Mouse (Mus musculus): ENCODE measurements around the gene Fam166b. TPM values are rescaled to one million over a fixed set of nuclear protein-coding genes. Genes with fewer than 3 reads are reported as not detected.

Gene Fam166b
- polyA plus RNA-seq, 1 experiment from 2014 or later = 0.22 TPM

DNA sequence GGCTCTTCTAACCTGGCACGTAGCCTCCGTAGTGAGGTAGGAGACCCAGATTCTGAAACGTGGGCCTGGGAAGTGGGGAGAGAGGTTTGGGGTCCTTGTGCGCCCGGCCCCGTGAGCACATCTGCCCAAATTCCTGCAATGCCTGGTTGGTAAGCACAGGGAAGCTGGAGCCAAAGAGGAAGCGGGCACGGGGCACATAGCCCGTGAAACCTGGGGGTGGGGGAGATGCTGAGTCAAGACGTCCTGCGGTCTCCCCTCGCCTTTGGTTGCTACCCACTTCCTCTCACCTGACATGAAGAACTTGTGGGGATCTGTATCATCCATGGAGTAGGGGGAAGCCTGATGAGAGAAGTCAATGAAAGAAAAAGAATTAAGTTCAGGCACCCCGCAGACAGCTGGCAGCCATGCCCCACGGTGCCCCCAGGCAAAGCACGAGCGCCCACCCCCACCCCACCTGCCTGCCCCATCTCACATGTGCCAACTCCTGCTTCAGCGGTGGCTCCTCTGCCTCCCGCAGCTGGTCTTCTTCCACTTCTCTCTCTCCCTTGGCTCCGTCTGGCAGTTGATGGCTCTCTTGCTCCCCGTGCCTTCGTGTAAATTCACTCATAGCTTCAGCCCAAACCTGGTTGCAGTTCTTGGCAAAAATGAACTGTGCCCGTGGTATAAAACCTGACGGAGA lies 1.3 kb downstream of the Fam166b start:
- peaks cover 22% of the 10 kb centered on the region for H3K36me3 ChIP-seq
- no peaks in the 10 kb centered on the region for H3K9me3 ChIP-seq
- peaks cover 28% of the 10 kb centered on the region for H3K4me1 ChIP-seq
- no peak overlapping the region for H3K4me3 ChIP-seq (replicated peaks)
- no peak overlapping the region for H3K4me2 ChIP-seq
- H3K9ac ChIP-seq = no peak overlapping the region
- no peak overlapping the region for H3K27ac ChIP-seq
- no peak for ATAC-seq (ENCODE audit: insufficient read depth, low FRiP score, low read depth)
- 38% methylated on average over 23 of the region's 23 CpGs for WGBS
- peaks cover 17% of the 10 kb centered on the region for H3K27me3 ChIP-seq (replicated peaks)

DNA sequence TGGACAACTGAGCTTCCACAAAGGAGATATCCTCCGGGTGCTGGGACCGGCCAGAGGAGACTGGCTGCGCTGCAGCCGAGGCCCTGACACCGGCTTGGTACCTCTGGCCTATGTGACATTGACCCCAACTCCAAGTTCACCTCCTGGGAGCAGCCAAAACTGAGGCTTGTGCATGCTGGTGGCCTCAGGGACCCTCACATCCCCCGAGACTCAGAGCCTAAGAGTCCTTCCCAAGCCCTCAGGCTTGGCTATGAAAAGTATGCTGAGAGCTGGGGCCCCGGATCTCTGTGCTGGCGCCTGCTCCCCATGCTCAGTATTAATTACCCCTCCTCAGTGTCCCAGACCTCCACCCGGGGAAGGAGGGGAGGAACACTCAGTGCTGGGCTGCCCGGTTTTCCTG lies 2.4 kb downstream of the Fam166b start:
- H3K4me3 ChIP-seq (replicated peaks) = no peak overlapping the region
- H3K4me1 ChIP-seq = peaks cover 28% of the 10 kb centered on the region
- peaks cover 30% of the 10 kb centered on the region for H3K36me3 ChIP-seq
- no peak overlapping the region for H3K9ac ChIP-seq
- H3K27me3 ChIP-seq (replicated peaks) = peaks cover 17% of the 10 kb centered on the region
- no peak for ATAC-seq (ENCODE audit: insufficient read depth, low FRiP score, low read depth)
- no peak overlapping the region for H3K4me2 ChIP-seq
- WGBS = 66% methylated on average over 10 of the region's 10 CpGs
- no peaks in the 10 kb centered on the region for H3K9me3 ChIP-seq
- no peak overlapping the region for H3K27ac ChIP-seq

DNA sequence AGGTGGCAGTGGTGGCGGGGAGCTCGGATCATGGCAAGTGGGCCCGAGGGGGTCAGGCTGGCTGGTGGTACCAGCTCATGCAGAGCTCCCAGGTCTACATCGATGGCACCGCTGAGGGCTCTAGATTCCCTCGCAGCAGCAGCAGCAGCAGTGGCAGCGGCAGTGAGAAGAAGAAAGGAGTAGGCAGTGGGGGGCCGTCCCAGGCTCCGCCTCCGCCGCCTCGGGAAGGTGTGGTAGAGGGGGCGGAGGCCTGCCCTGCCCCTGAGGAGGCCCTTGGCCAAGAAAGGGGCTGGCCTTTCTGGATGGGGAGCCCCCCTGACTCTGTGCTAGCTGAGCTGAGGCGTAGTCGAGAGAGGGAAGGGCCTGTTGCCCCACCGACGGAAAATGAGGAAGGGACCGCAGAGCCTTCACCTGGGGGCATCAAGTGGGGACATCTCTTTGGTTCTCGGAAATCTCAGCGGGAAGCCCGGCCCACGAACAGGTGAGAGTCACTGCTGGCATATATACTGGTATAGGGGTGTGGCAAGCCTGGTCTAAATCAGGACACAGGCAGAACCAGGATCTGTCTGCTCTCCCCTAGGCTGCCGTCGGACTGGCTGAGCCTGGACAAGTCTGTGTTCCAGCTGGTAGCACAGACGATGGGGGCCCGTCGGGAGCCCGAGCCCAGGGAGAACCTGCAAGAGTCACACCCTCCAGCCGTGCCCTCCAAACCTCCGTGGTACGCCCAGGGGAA lies 3.1 kb downstream of the Fam166b start:
- H3K4me3 ChIP-seq (replicated peaks) = peak overlapping the region; percentile 10; the same call in 1 of the 2 replicates
- peaks cover 17% of the 10 kb centered on the region for H3K27me3 ChIP-seq (replicated peaks)
- H3K4me2 ChIP-seq = peak overlapping the region; percentile 46
- H3K36me3 ChIP-seq = peaks cover 30% of the 10 kb centered on the region
- H3K9me3 ChIP-seq = no peaks in the 10 kb centered on the region
- H3K4me1 ChIP-seq = peaks cover 28% of the 10 kb centered on the region
- peak; percentile 50; the same call in 1 of the 2 replicates for ATAC-seq (ENCODE audit: insufficient read depth, low FRiP score, low read depth)
- no peak overlapping the region for H3K27ac ChIP-seq
- 36% methylated on average over 31 of the region's 31 CpGs for WGBS
- no peak overlapping the region for H3K9ac ChIP-seq

DNA sequence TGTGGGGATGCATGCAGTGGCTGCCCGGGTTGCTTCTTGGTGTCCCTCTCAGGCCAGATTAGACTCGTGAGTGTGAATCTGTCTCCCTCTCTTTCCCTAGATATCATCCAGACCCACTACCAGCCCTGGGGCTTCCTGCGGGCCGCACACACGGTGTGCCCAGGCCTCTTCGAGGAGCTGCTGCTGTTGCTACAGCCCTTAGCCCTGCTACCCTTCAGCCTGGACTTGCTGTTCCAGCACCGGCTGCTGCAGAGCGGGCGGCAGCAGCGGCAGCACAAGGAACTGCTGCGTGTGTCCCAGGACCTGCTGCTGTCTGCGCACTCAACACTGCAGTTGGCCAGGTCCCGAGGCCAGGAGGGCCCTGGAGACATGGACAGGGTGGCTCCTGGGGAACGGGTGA lies 3.7 kb downstream of the Fam166b start:
- Histone ChIP-seq H3K4me1 (peaks cover 28% of the 10 kb centered on the region), H3K27ac (no peak overlapping the region), H3K27me3 (replicated peaks) (peaks cover 17% of the 10 kb centered on the region), H3K9ac (no peak overlapping the region), H3K36me3 (peaks cover 30% of the 10 kb centered on the region), H3K4me3 (replicated peaks) (peak overlapping the region; percentile 10; the same call in 1 of the 2 replicates), H3K4me2 (peak overlapping the region; percentile 46), H3K9me3 (no peaks in the 10 kb centered on the region)
- no peak for ATAC-seq (ENCODE audit: insufficient read depth, low FRiP score, low read depth)
- WGBS = 41% methylated on average over 14 of the region's 14 CpGs

DNA sequence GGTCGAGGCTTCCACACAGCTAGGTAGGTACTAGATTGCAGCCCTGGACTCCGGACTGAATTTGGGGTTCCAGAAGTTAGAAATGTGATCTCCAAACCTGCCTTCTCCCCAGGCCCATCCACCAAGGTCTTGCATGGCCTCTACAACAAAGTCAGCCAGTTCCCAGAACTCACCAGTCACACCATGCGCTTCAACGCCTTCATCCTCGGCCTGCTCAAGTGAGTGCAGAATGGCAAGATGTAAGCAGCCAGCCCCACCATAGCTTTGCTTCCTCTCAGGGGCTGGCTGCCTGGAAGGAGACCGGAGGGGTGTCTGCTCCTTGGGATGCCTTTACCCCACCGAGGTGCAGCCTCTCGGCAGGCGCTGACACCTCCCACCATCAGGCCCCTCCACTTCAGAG lies 4.9 kb downstream of the Fam166b start:
- WGBS = 76% methylated on average over 9 of the region's 9 CpGs
- Histone ChIP-seq H3K9me3 (no peaks in the 10 kb centered on the region), H3K27ac (no peak overlapping the region), H3K27me3 (replicated peaks) (peaks cover 17% of the 10 kb centered on the region), H3K9ac (no peak overlapping the region), H3K4me2 (no peak overlapping the region), H3K4me1 (peaks cover 29% of the 10 kb centered on the region), H3K4me3 (replicated peaks) (no peak overlapping the region), H3K36me3 (peaks cover 30% of the 10 kb centered on the region)
- no peak for ATAC-seq (ENCODE audit: insufficient read depth, low FRiP score, low read depth)

DNA sequence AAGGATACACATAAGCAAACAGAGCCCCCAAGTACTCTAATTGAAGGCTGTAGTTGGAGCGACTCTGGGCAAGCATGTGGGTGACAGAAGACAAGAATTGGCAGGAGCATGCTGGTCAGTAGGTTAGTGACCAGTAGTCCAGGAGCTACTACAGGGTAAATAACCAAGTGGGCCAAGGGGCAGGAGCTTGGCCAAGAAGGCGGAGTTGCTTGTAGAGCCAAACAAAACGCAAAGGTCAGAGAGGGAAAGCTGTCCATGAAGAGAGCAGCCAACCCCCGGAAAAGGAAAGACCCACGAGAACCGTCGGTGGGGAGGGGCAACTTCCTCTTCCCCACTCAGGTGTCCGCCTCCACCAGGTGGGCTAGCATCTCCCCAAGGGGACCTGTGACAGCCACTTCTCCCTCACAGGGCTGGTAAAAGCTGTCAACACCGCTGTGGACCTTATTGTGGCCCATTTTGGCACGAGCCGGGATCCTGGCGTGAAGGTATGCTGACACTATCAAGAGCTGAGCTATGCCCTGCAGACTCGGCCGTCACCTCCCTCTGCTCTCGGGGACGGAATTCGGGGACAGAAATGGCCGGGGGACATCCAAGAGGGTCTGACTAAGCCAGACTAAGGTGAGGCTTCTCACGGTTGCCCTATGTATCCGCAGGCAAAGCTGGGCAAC lies 5.5 kb downstream of the Fam166b start:
- Histone ChIP-seq H3K4me1 (peaks cover 23% of the 10 kb centered on the region), H3K27ac (no peak overlapping the region), H3K4me3 (replicated peaks) (no peak overlapping the region), H3K9ac (no peak overlapping the region), H3K4me2 (no peak overlapping the region), H3K27me3 (replicated peaks) (peaks cover 17% of the 10 kb centered on the region), H3K36me3 (peaks cover 30% of the 10 kb centered on the region), H3K9me3 (no peaks in the 10 kb centered on the region)
- 85% methylated on average over 20 of the region's 20 CpGs for WGBS
- ATAC-seq (ENCODE audit: insufficient read depth, low FRiP score, low read depth) = no peak

DNA sequence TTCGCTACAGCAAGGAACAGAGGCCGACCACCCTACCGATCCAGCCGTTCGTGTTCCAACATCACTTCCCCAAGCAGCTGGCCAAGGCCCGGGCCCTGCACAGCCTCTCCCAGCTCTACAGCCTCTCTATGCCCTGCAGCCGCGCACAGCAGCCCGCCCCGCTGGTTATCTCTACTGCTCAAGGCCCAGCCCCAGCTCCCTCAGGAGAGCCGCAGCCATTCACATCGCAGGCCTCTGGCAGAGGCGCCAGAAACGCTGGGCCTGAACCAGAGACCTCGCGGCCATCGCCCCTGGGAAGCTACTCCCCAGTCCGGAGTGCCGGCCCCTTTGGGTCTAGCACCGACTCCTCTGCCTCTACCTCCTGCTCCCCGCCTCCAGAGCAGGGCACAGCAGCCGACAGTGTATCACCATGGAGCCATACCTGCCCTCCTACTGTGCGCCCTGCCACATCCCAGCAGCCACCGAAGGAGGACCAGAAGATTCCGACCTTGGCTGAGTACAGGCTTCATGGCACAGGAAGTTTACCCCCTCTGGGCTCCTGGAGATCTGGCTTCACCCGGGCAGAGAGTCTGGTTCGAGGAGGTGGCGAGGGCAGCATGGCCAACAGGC lies 7.2 kb downstream of the Fam166b start:
- H3K9me3 ChIP-seq = no peaks in the 10 kb centered on the region
- H3K36me3 ChIP-seq = peaks cover 32% of the 10 kb centered on the region
- H3K4me1 ChIP-seq = peaks cover 13% of the 10 kb centered on the region
- no peak overlapping the region for H3K27ac ChIP-seq
- H3K4me3 ChIP-seq (replicated peaks) = no peak overlapping the region
- no peak for ATAC-seq (ENCODE audit: insufficient read depth, low FRiP score, low read depth)
- H3K4me2 ChIP-seq = no peak overlapping the region
- H3K9ac ChIP-seq = no peak overlapping the region
- 73% methylated on average over 28 of the region's 28 CpGs for WGBS
- H3K27me3 ChIP-seq (replicated peaks) = peaks cover 8% of the 10 kb centered on the region

DNA sequence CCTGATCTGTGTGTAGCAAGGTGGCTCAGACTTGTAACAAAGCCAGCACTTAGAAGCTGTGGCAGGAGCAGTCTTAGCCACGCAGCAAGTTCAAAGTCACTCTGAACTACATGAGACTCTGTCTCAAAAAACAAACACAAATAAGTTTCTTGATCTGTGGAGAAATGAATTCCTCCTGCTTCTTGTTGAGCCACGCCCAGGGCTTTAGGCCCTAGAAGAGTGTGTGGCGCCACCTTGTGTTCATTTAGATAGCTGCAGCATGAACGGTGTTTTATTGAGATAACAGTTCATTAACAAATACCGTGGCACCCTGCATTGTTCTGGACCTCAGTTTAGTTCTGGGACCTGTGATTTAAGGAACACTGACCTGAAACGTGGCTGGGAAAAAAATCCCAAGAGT lies 8.6 kb downstream of the Fam166b start:
- H3K36me3 ChIP-seq = peaks cover 45% of the 10 kb centered on the region
- H3K4me2 ChIP-seq = no peak overlapping the region
- no peak for ATAC-seq (ENCODE audit: insufficient read depth, low FRiP score, low read depth)
- H3K4me1 ChIP-seq = peaks cover 8% of the 10 kb centered on the region; the same call in 1 of the 2 replicates
- H3K9me3 ChIP-seq = no peaks in the 10 kb centered on the region
- no peak overlapping the region for H3K9ac ChIP-seq
- no peak overlapping the region for H3K4me3 ChIP-seq (replicated peaks)
- WGBS = 4% methylated on average over 6 of the region's 6 CpGs
- 0 out of 2 replicates have a peak overlapping the region, but pooled peaks have one; percentile 21 for H3K27ac ChIP-seq
- H3K27me3 ChIP-seq (replicated peaks) = no peaks in the 10 kb centered on the region

DNA sequence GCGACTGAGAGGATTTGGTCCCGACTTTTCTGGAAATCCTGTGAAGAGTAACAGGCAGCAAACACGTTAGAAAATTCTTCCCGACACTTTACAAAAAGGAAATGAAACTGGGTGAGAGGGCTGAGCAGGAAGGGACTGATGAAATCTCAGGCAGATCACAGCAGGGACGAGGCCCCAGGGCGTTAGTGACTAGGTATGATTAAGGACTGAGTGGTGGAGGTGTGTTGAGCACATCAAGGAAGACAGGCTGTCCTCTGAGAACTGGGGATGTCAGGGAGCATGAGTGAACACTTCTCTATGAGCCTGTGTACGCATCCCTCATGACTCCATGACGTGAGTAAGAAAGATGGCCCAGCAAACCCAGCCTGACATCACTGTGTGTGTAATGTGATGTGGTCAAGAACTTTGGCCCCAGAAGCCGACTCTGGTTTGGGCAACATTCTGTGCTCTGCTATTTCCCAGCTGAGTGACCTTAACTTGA lies 9.1 kb downstream of the Fam166b start:
- 0 out of 2 replicates have a peak, but pooled peaks cover 6% of the 10 kb centered on the region for H3K4me1 ChIP-seq
- no peak for ATAC-seq (ENCODE audit: insufficient read depth, low FRiP score, low read depth)
- WGBS = 62% methylated on average over 9 of the region's 9 CpGs
- no peak overlapping the region for H3K4me3 ChIP-seq (replicated peaks)
- no peak overlapping the region for H3K9ac ChIP-seq
- H3K9me3 ChIP-seq = no peaks in the 10 kb centered on the region
- peak overlapping the region; percentile 21; the same call in 1 of the 2 replicates for H3K27ac ChIP-seq
- H3K4me2 ChIP-seq = no peak overlapping the region
- no peaks in the 10 kb centered on the region for H3K27me3 ChIP-seq (replicated peaks)
- H3K36me3 ChIP-seq = peaks cover 44% of the 10 kb centered on the region

DNA sequence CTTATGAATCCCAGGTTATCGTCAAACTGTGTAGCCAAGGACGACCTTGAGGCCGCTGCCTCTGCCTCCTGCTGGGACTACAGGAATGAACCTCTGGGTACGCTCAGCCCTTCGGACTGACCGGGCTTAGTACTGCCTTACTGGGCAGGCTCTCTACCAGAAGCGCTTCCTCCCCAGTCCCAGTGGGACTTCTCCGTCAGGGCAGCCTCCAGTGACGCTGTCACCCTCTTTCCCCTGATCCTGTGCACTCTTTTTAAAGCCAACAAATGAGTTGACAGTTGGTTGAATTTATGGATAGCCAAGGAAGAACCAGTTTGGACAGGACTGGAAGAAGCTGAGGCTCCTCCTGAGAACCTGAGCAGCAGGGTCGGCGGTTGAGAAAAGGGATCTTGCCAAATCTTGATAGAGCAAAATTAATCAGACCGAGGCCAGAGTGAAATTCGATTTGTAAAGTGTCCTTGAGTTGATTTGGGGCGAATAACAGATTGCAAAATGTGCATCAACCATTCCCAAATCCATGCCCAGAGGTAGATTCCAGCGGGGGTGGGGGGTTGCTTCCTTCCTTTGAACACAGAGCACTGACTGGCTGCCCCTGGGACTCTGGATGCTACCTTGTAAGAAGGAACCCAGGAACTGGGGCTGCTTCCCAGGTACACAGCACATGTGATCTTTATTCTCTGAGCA lies 9.8 kb downstream of the Fam166b start:
- peak overlapping the region; percentile 21; the same call in 1 of the 2 replicates for H3K27ac ChIP-seq
- no peaks in the 10 kb centered on the region for H3K9me3 ChIP-seq
- H3K4me1 ChIP-seq = 0 out of 2 replicates have a peak, but pooled peaks cover 6% of the 10 kb centered on the region
- H3K4me3 ChIP-seq (replicated peaks) = no peak overlapping the region
- no peak for ATAC-seq (ENCODE audit: insufficient read depth, low FRiP score, low read depth)
- H3K27me3 ChIP-seq (replicated peaks) = no peaks in the 10 kb centered on the region
- WGBS = 62% methylated on average over 15 of the region's 15 CpGs
- no peak overlapping the region for H3K9ac ChIP-seq
- peaks cover 39% of the 10 kb centered on the region for H3K36me3 ChIP-seq
- no peak overlapping the region for H3K4me2 ChIP-seq

DNA sequence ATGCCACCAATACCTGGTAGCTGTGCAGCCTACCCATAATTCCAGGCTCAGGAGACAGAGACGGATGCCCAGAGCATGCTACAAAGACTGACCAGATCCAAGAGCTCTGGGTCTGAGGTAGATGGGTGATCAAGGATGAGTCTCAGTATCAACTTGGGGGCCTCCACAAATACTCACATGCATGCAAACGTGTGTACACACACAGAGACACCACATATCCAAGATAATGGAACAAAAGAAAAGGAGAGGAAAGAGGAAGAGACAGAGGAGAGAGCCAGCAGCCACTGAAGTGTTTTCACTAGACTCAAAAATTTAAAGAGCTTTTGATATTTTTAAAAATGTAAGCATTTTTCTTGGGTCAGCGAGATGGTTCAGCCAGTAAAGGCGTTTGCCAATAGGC lies 10.5 kb downstream of the Fam166b start:
- H3K9ac ChIP-seq = no peak overlapping the region
- H3K27ac ChIP-seq = no peak overlapping the region
- H3K4me1 ChIP-seq = 0 out of 2 replicates have a peak, but pooled peaks cover 6% of the 10 kb centered on the region
- peaks cover 33% of the 10 kb centered on the region for H3K36me3 ChIP-seq
- no peak for ATAC-seq (ENCODE audit: insufficient read depth, low FRiP score, low read depth)
- H3K4me2 ChIP-seq = no peak overlapping the region
- H3K27me3 ChIP-seq (replicated peaks) = no peaks in the 10 kb centered on the region
- no peak overlapping the region for H3K4me3 ChIP-seq (replicated peaks)
- H3K9me3 ChIP-seq = no peaks in the 10 kb centered on the region
- 78% methylated on average over 4 of the region's 4 CpGs for WGBS

All from stomach, embryonic 15.5 days (tissue).